Mouse (Mus musculus) liver, postnatal 0 days (tissue): ENCODE data around the gene Odc1.

Source experiments
- CTCF ChIP-seq: sonication (generic); IDR thresholded peaks from 2 replicates; pipeline ENCODE4 v1.5.1; 2016; ENCODE audit warnings: antibody characterized with exemption, low read depth
- EP300 ChIP-seq: IDR thresholded peaks from 2 replicates; pipeline ENCODE4 v1.6.1; 2016; ENCODE audit warnings: antibody characterized with exemption, low read depth, mild to moderate bottlenecking

- no peak for TF ChIP-seq CTCF
- no peak for TF ChIP-seq EP300
These were observed 6.8 kb downstream of the Odc1 start for GRCm38 (mm10) chr12:17551208-17551995.
